Mouse (Mus musculus): ENCODE results near the gene Dhfr. TPM values are rescaled to one million over a fixed set of nuclear protein-coding genes. Genes with fewer than 3 reads are reported as not detected.

Gene Dhfr
- polyA plus RNA-seq, 1 experiment from 2014 or later: 24.6 TPM

Other genes starting within 250 kb of the Dhfr start
- 1.5 and 1.7 TPM in 2 replicates for gene Rasgrf2, start 223.1 kb upstream of the Dhfr start, polyA plus RNA-seq (2014; fragmentation: Nextera tagmentation; extraction: Ambion mirVana)
- 1.4 and 2.1 TPM in 2 replicates for gene Gm20379, start 48.7 kb upstream of the Dhfr start, polyA plus RNA-seq (2014; fragmentation: Nextera tagmentation; extraction: Ambion mirVana)
- gene Msh3, start 277 bp downstream of the Dhfr start, polyA plus RNA-seq (2014; fragmentation: Nextera tagmentation; extraction: Ambion mirVana): 31.8 and 42.3 TPM in 2 replicates
- gene Ankrd34b, start 71.2 kb downstream of the Dhfr start, polyA plus RNA-seq (2014; fragmentation: Nextera tagmentation; extraction: Ambion mirVana): 0.06 and 0.07 TPM in 2 replicates
- 0.18 TPM in 1 of 2 replicates, not detected in the other for gene Fam151b, start 129.3 kb downstream of the Dhfr start, polyA plus RNA-seq (2014; fragmentation: Nextera tagmentation; extraction: Ambion mirVana)
- gene Zfyve16, start 176.1 kb downstream of the Dhfr start, polyA plus RNA-seq (2014; fragmentation: Nextera tagmentation; extraction: Ambion mirVana): 8.7 and 14.7 TPM in 2 replicates
- gene Spz1, start 221.4 kb downstream of the Dhfr start, polyA plus RNA-seq (2014; fragmentation: Nextera tagmentation; extraction: Ambion mirVana): not detected in 2 replicates

Measured in kidney, embryonic 14.5 days (tissue).